Mouse (Mus musculus) cerebellum, postnatal 25 days (tissue): ENCODE data around the gene Gm21988.
A peak's percentile ranks its signal among the peaks of the same experiment; 100 is the strongest.

ENCODE experiments used
- DNase-seq, 2 experiments: peaks; one replicate each; pipeline ENCODE4 v3.0.0; 2021; ENCODE audit warnings: mixed read lengths in 2 of 2

The Gm21988 gene

GRCm38 (mm10) chr11:70215301-70215700 lies 24.3 kb downstream of the Gm21988 start:
- DNase-seq = peak; percentile 60 to 71

- peak in 1 of 2 experiments; percentile 66 for DNase-seq
These were observed 24.8 kb downstream of the Gm21988 start for GRCm38 (mm10) chr11:70214856-70215209.

GRCm38 (mm10) chr11:70214191-70214855 lies 25.3 kb downstream of the Gm21988 start:
- DNase-seq = peak; percentile 78 to 81

GRCm38 (mm10) chr11:70213736-70214135 lies 25.9 kb downstream of the Gm21988 start:
- DNase-seq = peak; percentile 89 to 91

- DNase-seq = peak; percentile 77 to 87
These were observed 26.7 kb downstream of the Gm21988 start for GRCm38 (mm10) chr11:70212896-70213295.

DNA sequence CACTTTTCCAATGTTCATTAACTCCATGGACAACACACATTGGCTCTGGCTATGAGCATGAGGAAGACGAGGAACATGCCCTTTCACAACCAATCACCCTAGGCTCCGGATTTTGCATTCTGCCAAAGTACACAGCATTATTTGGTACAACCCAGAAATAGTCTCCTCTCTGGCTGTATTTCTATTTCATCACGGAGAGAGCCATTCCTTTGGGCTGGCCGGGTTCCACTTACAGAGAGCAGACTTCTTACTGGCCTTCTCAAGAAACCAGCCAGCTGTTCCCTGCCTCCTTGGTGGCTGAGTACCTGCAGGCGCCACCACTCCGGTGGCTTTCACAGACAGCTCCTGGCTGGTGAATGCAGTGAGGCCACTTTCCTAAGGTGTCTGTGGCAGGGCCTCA lies 27.2 kb downstream of the Gm21988 start, which contains the start of gene Slc16a11:
Slc16a11 (plus strand) TSS at position 330 of the 400 bp plus-strand sequence.
- DNase-seq = peak in 1 of 2 experiments; percentile 48

DNA sequence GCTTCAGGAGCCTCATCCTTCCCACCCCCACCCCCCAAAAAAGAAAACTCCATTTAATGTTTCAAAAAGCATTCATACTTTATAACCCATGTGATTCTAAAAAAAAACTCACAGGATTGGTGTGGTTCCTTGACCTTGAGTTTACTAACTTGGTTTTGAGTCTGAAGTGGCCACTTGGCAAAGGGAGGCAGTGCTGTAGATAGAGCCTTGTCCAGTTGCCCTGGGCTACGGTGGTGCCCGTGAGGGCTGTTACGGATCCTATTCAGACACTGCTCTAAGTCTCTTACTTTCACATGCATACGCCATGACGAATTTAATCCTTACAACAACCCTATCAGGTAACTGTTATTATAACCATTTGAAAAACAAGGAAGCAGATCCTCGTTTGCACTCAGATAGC lies 27.7 kb downstream of the Gm21988 start:
- no peak for DNase-seq

DNA sequence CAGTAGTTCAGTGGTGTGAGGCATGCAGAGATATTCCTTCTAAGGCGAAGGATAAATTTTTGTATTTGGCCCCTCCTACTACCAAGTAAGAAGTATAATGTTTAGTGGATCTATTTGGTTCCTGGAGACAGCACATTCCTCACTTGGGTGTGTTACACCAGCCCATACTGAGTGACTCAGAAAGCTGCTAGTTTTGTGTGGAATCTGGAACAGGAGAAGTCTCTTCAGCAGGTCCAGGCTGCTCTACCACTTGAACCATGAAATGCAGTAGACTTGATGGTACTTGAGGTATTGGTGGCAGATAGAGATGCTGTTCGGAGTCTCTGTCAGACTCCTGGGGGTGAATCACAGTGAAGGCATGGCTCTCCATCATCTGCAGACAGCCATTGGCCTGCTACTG lies 28.9 kb downstream of the Gm21988 start:
- DNase-seq = no peak

DNA sequence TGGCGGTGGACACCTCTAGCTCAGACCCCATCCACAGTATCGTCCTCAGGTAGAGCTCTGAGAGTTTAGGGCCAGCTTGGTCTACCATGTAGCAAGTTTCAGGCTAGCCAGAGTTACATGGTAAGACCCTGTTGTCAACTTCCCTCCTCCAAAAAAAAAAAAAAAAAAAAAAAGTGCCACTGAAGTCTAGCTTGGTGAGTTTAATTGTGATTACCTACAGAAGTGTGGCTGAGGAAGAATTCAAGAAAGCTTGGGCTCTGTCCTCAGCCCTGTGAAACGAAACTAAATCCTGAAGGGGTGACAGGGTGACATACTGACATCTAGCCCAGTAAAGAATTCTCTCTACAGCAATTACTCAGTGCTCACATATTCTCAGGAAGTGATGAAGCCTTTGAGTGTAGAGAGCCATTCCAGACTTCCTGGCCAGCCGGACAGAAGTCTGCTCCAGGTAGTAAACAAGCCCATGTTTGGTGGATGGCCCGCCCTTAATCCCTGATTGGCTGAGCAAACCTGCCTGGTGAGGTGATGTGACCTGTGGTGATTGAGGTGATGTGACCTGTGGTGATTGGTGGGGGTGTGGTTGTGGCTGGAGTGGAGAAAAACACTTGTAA lies 30.7 kb downstream of the Gm21988 start:
- no peak for DNase-seq

GRCm38 (mm10) chr11:70207283-70207682 lies 32.3 kb downstream of the Gm21988 start:
- no peak for DNase-seq

DNA sequence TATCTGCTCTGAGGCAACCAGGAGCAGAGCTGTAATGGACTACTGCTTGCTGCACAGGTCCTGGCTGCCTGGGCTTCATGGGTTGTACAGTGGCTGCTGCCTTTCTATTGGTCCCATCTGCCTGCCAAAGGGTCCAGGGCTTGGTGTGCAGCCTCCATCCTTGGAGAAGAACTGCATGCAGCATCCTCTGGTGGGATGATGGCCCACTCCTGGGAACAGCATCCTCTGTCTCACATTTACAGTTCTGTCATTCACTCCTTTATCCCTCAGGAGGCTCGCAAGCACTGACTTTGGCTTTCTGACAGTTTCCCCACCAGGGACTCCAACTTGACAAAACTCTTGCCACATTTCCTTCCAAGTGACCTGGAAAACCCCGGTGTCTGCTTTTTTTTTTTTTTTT lies 32.8 kb downstream of the Gm21988 start:
- no peak for DNase-seq

GRCm38 (mm10) chr11:70201691-70202090 lies 37.9 kb downstream of the Gm21988 start:
- DNase-seq = peak; percentile 86 to 93

DNA sequence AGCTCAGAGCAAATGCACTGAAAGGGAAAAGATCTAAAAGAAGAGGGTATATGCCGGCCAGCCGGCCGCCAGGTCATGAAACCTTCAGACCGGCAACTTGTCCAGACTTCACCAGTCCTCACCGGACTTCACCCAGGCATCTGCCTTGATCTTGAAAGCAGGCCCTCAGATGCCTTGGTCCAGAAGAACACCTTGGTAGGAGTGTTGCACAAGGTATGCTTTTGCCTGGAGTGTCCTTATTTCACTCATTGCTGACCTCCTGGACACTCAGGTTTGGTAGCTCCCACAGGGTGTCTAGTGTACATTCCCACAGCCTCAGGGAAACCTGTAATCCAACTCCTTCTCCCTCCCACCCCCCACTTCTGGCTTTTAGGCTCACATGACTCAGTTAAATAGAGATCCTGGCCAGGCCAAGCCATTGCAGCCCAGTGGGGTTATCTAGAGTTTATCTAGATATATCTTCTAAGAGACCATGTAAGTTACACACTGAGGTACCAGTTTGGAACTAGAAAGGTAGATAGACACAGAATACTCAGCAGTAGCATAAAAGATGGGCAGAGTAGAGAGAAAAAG lies 39.5 kb downstream of the Gm21988 start:
- no peak for DNase-seq

DNA sequence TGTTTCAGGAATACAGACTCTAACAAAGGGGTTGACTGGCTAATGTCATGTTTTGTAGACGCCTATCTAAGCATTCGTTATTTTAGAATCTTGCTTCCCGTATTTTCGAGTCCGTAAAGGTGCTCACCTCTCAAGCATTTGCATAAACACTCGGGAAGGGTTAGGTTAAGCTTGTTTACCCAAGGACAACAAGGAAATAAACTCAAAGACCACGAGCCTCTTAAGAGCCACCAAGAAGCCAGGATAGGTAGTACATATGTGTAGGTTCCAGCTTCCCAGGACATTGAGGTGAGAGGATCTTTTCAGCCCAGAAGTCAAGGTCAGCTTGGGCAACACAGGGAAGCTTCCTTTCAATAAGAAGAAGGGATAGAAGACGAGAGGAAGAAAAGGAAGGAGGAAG lies 40.5 kb downstream of the Gm21988 start:
- no peak for DNase-seq

DNA sequence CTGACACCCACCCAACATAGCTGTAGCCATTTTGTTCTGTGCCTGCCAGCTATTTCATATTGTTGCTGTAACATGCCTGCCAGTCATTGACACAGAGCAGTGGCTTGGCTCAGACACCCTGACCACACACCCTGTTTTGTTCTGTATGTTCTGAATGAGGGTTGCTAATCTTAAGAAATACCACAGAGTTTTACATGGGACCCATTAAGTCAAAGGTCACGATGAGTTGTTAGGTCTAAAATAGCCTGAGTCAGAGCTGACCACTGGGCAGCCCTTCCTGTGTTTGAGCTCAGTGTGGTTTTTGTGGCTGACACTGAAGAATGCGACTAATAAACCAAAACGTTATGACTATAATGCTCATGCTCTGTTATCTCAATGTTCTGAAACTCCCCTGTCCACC lies 41.3 kb downstream of the Gm21988 start:
- no peak for DNase-seq

DNA sequence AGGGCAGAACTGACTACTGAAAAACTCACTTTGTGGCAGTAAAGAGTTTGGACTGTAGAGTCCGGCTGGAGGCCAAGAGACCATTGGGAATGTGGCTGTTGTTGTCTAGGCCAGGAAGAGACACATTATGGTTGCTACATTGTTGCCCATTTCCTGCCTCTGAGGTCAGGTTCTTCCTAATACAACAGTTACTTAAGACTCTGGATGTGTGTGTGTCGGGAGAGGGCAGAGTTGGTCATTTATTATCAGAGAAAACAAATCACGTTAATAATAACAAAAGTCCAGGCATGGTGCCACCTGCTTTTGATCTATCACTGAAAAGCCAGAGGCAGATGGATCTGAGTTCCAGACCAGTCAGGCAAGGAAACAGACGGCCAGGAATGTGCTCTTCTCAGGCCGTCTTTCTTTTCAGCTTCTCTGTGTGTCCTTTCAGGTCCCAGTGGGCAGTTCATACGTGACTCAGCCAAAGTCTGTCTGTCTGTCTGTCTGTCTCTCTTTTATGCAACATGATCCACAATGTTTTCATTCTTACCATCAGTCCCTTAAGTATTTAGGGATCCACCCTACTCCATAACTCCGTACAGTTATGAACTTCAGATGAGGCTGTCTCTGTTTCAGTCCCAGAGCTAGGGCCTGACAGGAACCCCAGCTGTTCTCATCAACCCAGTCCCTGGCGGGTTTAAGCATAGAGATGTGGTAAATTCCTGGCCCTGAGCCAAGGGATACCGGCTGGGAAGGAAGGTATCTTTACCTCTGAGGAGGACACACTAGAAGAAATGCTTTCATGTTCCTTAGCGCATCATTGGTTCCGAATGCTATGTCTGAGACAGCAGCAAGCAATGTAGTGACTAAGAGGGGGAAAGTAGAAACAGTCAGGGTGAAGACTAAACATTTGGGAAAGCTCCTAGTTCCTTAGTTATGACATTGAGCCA lies 46.0 kb downstream of the Gm21988 start:
- no peak for DNase-seq

- no peak for DNase-seq
These were observed 47.5 kb downstream of the Gm21988 start for GRCm38 (mm10) chr11:70192157-70192556.

DNA sequence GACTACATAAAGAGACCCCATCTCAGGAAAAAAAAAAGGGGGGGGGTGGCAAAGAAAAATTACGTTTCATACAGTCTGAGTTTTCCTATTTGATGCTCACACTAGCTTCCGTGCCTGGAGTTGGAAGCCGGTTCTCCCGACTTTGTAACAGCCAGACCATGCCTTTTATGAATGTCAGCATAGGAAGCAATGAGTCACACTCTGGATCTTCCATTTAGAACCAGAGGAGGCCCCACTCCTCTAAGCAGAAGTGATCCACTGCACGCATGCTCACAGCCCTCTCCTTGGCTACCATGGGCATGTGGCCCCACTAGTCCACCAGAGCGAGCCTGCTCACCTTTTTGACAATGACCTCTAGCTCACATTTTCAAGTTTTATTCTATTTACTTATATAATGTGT lies 48.4 kb downstream of the Gm21988 start:
- DNase-seq = no peak

GRCm38 (mm10) chr11:70189319-70190134 lies 50.1 kb downstream of the Gm21988 start:
- DNase-seq = no peak
